Mouse (Mus musculus) left cerebral cortex, adult 11 months (tissue): ENCODE measurements around the gene Nhsl2.

Experiments used
- DNase-seq: peaks from one replicate; pipeline ENCODE4 v3.0.0; 2022; ENCODE audit warnings: low spot score

Nhsl2 gene

DNA sequence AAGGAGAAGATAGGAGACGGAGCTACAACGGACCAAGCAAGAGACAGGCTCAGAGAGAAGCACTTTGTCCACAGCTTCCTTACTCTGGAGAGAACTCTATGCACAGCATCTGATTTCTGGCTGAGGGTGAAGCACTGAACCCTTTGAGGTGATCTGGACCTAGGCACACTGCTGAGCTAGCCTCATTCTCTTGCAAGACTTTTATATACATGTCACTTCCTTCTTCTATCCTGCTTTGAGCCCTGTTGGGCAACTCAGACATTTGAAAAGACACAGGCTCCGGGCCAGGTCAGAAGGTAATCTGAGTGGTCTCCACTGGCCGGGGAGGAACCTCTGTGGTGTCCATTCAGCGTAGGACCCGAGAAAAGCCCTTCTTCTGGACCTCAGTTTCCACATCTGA is 201.4 kb downstream of the Nhsl2 start:
- DNase-seq = no peak

- DNase-seq = no peak
These were observed 202.0 kb downstream of the Nhsl2 start for GRCm38 (mm10) chrX:102051225-102051624.

DNA sequence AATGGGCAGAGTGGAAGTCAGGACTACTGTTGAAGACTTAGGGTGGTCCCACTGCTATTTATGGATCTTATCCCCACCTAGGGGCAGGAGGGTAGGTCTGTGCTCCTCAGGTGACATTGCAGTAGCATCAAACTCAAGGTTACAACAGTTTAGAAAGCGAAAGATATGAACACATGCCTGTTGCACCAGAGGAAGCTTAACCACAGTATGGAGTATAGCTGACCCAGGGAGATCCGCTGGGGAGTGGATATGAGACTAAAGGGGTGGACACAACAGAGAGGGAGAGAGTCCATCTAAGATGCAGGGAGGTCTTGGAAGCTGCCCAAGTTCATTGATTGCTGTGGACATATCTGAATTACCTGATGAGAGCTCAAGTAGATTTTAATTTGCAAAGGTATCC is 204.2 kb downstream of the Nhsl2 start:
- DNase-seq = no peak

- no peak for DNase-seq
These were observed 204.8 kb downstream of the Nhsl2 start for GRCm38 (mm10) chrX:102054009-102054408.

DNA sequence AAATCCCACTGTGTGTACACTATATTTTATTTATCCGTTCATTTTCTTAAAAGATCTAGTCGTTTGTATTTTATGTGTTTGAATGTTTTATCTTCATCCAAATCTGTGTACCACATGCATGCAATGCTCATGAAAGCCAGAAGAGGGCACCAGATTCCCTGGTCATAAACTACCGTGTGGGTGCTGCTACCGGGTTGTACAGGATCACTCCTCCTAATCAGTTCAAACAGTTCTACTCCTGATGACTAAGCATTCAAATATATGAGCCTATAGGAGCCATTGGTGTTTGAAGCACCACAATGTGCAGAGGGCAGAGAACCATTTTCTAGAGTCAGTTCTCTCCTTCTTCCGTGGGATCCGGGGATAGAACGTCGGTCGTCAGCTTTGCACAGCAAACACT is 210.3 kb downstream of the Nhsl2 start:
- DNase-seq = no peak

GRCm38 (mm10) chrX:102060243-102060642 is 211.1 kb downstream of the Nhsl2 start:
- no peak for DNase-seq

DNA sequence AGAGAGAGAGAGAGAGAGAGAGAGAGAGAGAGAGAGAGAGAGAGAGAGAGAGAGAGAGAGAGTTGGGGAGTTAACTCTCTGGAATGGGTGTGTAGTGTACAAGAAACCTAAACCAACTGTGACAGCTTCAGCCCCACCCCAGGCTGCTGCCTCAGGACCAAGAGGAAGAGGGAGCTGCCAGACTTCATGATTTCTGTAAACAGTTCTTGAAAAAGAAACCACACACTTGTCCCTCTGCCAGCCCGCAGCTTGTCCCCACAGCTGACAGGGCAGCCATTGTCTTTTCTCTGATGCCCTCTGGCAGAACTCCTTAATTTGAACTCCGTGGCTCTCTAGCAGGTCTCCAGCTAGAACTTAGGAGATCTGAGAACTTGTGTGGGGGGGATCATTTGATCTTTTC is 211.7 kb downstream of the Nhsl2 start:
- no peak for DNase-seq

DNA sequence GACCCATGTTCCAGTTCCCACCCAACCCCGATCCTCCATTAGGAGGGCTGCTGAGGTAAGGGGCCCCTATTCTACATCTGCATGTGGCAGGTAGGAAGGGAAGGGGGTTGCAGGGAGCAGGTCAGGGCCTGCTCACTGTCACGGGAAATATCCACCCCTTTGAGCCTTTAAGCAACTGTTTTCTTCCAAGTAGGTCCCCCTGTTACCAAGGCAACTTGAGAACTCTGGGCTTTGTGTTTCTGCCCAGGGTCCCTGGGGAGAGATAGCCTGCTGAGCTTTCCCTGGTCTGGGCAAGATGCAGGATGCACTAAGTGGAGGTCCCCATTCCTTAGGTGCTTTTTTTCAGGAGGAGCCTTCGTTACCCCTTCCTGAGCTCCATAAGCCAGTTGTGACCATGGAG is 214.9 kb downstream of the Nhsl2 start:
- DNase-seq = no peak

- DNase-seq = no peak
These were observed 216.1 kb downstream of the Nhsl2 start for GRCm38 (mm10) chrX:102065213-102065775.

DNA sequence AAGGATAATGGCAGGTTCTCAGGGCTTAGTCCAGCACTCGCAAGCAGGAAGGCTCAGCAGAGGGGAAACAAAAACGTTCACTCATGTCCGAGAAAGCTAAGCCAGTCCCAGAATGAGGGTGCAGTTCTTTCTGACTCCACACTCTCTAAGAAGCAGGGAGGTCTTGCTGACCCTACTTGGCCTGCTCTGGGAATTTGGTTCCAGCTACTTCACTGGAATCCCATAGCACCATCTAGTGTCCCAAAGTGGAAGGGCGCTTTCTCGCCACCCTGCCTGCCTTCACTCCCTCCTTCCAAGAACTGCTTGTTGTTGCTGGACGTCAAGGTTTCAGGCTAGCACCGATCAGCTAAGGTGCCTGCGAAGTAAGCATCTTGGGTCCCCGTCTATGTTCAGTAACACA is 216.9 kb downstream of the Nhsl2 start:
- peak; percentile 57 for DNase-seq

- DNase-seq = no peak
These were observed 217.9 kb downstream of the Nhsl2 start for GRCm38 (mm10) chrX:102067118-102067517.

DNA sequence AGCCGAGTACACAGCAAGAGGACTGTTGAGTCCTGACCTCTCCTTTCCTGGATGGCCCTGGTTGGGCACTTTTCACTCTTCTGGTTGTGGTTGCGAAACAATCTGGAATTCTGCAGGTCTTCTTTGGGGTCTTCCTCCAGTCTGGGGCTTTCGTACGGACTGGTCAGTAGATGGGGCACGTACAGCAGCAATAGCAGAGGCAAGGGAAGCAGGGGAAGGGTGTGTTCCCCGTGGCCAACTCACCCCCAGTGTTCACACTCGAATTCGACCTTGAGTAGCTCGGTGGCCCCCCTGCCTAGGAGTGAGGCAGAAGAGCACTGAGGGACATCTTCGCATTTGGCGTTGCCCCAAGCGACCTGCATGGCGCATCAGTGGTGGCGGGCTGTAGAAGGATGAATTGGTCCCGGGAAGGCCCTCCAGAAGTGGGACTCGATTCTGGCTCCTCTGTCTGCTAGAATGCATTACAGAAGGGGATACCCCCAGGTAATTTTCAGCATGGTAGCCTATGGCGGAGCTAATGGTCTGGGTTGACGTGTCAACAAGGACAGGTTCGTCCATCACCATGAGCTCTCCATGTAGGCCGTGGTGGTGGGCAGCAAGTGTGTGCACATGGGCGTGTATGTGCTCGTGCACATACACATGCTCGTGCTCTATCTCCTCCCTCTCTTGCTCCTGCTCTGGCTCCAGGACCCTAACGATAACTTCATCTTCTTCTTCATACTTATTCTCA is 219.8 kb downstream of the Nhsl2 start:
- no peak for DNase-seq

GRCm38 (mm10) chrX:102070591-102071471 is 221.6 kb downstream of the Nhsl2 start, which contains the start of gene Rtl5:
TSS of gene Rtl5 (minus strand) at chrX:102071304.
- peak; percentile 59 for DNase-seq

- no peak for DNase-seq
These were observed 222.3 kb downstream of the Nhsl2 start for GRCm38 (mm10) chrX:102071517-102071916.

DNA sequence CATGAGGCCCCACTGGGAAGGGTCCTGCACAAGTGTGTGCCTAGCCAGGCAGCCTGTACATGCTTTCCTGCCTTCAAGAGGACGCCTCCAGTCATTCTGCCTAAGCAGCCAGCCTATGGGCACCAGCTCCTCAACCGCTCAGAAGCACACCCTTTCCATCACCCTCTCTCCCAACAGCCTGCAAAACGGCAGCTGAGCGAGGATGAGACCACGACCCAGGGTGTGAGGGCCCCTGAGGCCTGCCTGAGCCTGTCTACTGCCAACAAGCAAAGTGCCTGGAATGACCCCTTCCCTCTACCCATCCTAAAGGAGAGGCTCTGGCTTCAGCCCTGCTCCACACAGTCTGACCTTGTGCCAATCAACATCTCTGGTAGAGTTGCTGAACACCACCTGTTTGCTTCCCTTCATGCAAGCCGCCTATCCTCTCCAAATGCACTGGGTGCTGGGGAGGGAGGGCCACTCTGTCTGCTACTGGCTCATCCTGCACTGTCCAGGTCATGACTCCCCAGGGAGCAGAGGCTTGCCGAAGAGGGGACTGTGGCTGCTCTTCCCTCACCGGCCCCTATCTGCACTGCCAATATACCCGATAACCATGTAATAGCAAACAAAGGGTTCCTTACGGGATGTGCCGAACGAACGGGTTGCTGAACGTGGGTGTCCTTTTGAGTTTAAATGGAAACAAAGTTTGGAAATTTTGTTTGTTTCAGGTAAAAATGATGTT is 224.6 kb downstream of the Nhsl2 start:
- no peak for DNase-seq

DNA sequence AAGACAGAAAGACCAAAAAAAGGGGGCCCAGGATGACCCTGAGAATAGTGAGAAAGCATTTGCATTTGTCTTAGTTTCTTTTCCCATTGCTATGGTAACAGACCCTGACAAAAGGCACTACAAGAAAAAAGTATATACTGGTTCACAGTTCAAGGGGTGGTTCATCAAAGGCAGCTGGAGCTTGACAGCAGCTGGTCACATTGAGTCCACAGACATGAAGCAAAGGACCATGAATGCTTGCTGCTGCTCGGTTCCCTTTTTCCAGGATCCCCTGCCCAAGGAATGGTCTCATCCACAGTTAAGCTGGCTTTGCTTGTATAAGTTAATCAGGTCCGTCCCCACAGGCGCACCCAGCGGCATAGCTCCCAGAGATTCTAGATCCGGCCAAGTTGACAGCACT is 225.2 kb downstream of the Nhsl2 start:
- DNase-seq = no peak

DNA sequence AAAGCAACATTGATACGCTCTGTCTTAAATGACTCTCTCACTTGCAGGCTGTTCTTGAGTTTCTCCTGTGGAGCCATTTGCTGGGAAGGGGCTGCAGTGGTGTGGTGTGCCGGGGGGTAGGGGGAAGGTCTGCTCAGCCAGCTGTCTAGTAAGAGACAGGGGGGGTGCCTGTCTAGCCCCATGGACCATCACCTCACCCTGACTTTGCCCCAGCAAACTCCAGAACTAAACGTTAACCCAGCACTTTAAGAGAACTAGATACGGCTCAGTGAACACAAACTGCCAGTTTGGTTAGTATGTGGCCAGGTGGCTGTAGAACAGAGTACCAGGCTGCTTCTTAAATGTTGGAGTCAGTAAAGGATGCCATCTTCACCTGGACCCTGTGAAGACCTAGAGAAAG is 226.0 kb downstream of the Nhsl2 start:
- no peak for DNase-seq

GRCm38 (mm10) chrX:102076886-102077765 is 227.9 kb downstream of the Nhsl2 start:
- DNase-seq = no peak

- no peak for DNase-seq
These were observed 231.9 kb downstream of the Nhsl2 start for GRCm38 (mm10) chrX:102081076-102081475.

DNA sequence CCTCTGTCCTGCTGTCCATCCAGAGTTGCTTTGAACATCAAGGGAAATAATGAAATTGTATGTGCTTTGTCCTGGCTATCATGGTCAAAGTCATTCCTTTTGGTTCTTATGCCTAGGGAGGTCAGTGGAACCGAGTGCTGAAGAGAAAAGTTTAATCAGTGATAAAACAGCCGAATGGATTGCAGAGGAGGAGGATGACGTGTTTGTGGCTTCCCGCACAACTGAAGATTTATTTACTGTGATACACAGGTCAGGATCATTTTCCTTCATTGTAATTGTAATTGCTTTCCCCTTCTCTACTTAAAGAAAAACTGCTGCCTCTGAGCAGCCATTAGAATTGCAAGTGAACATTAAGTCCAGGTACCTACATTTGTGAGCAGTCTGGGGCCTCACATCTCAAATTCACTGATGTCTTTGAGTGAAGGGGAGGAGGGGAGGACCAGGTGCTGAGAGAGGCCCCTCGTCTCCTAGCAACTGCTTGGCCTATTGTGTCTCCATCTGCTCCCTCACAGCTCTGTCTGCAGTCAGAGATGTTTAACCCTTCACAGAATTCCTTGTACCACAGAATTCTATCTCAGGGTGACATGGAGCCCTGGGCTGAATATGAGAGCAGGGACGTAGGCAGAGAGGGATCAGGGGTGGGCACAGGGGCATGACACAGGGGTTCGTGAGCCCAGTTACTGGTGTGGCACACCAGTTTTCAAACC is 232.5 kb downstream of the Nhsl2 start:
- DNase-seq = no peak

- DNase-seq = no peak
These were observed 233.2 kb downstream of the Nhsl2 start for GRCm38 (mm10) chrX:102082340-102082739.
